9 mouse cellular contexts compared by ENCODE assay signal in genomic region chr4:138569928-138570327, GRCm38 (mm10).
DNase-seq lines count a peak whose midpoint lies in the region; ATAC-seq lines count a peak whose summit lies in the region.
"Had no signal": no experiment of that assay in that cellular context is flagged by ENCODE, and none has a peak within 500 bp of the region (broad histone marks: within the 10 kb centered on the region; RNA-seq: fewer than 3 reads in every experiment).

No protein-coding gene starts in this region.

- peak; percentile 60 for ATAC-seq in intestine, embryonic 16.5 days
- peak; percentile 77 for ATAC-seq in lung, embryonic 15.5 days (ENCODE audit: borderline replicate concordance, extremely low read depth, low FRiP score, low TSS enrichment)
- ATAC-seq in frontal cortex, adult (ENCODE audit: low TSS enrichment), result no peak

- no peaks in the 10 kb centered on the region for H3K36me3 ChIP-seq in intestine, embryonic 16.5 days (ENCODE audit: control insufficient read depth, insufficient read depth, low read length)
- no peaks in the 10 kb centered on the region for H3K36me3 ChIP-seq in lung, embryonic 15.5 days
- H3K36me3 ChIP-seq: liver, embryonic 15.5 days had no signal

- no peaks in the 10 kb centered on the region for H3K27me3 ChIP-seq in intestine, embryonic 16.5 days (replicated peaks; ENCODE audit: control insufficient read depth, insufficient read depth, low read length)
- H3K27me3 ChIP-seq in lung, embryonic 15.5 days, result no peaks in the 10 kb centered on the region
- H3K27me3 ChIP-seq: liver, embryonic 15.5 days had no signal

- H3K4me3 ChIP-seq in intestine, embryonic 16.5 days (ENCODE audit: low read length), result no peak overlapping the region
- no peak overlapping the region for H3K4me3 ChIP-seq in lung, embryonic 15.5 days
- H3K4me3 ChIP-seq: liver, embryonic 15.5 days had no signal

- H3K9ac ChIP-seq in intestine, embryonic 16.5 days (ENCODE audit: low read depth, low read length), result no peak overlapping the region; the same call in 1 of the 2 replicates
- H3K9ac ChIP-seq in lung, embryonic 15.5 days, result no peak overlapping the region
- H3K9ac ChIP-seq: liver, embryonic 15.5 days had no signal

- WGBS in intestine, embryonic 16.5 days, result 38% methylated on average over 11 of the region's 11 CpGs
- 29% methylated on average over 11 of the region's 11 CpGs for WGBS in lung, embryonic 15.5 days

- no peak overlapping the region for H3K4me2 ChIP-seq in intestine, embryonic 16.5 days (ENCODE audit: low read depth, low read length)
- no peak overlapping the region for H3K4me2 ChIP-seq in lung, embryonic 15.5 days
- H3K4me2 ChIP-seq: liver, embryonic 15.5 days had no signal

- H3K27ac ChIP-seq in intestine, embryonic 16.5 days (ENCODE audit: low read length), result no peak overlapping the region
- no peak overlapping the region for H3K27ac ChIP-seq in lung, embryonic 15.5 days
- H3K27ac ChIP-seq: liver, embryonic 15.5 days had no signal

- H3K4me1 ChIP-seq in intestine, embryonic 16.5 days (ENCODE audit: control insufficient read depth, insufficient read depth, low read length), result no peaks in the 10 kb centered on the region; the same call in 1 of the 2 replicates
- H3K4me1 ChIP-seq in lung, embryonic 15.5 days, result peaks cover 10% of the 10 kb centered on the region
- H3K4me1 ChIP-seq: liver, embryonic 15.5 days had no signal

- H3K9me3 ChIP-seq in intestine, embryonic 16.5 days (ENCODE audit: control insufficient read depth, low read length), result no peaks in the 10 kb centered on the region
- no peaks in the 10 kb centered on the region for H3K9me3 ChIP-seq in lung, embryonic 15.5 days
- H3K9me3 ChIP-seq: liver, embryonic 15.5 days had no signal

- peak; percentile 24 for DNase-seq in gastrocnemius, adult 18-20 months (ENCODE audit: low spot score)
- DNase-seq in gastrocnemius, postnatal 10 days, result no peak
- DNase-seq in adrenal gland, postnatal 36 days, result peak; percentile 76 to 77
- DNase-seq in thymus, postnatal 25 days, result no peak
- DNase-seq in cerebellum, adult 9-10 months, result no peak

Comparison
In these comparisons a context has a peak if more than half of its experiments do, and no peak if none do; other contexts are left out.
1. DNase-seq: peak in gastrocnemius, adult 18-20 months (single experiment) and adrenal gland, postnatal 36 days (2 of 2); none in gastrocnemius, postnatal 10 days (single experiment), thymus, postnatal 25 days (single experiment) and cerebellum, adult 9-10 months (single experiment).